Comparison of ENCODE assay signal across 1 mouse cellular context in the genomic region with DNA sequence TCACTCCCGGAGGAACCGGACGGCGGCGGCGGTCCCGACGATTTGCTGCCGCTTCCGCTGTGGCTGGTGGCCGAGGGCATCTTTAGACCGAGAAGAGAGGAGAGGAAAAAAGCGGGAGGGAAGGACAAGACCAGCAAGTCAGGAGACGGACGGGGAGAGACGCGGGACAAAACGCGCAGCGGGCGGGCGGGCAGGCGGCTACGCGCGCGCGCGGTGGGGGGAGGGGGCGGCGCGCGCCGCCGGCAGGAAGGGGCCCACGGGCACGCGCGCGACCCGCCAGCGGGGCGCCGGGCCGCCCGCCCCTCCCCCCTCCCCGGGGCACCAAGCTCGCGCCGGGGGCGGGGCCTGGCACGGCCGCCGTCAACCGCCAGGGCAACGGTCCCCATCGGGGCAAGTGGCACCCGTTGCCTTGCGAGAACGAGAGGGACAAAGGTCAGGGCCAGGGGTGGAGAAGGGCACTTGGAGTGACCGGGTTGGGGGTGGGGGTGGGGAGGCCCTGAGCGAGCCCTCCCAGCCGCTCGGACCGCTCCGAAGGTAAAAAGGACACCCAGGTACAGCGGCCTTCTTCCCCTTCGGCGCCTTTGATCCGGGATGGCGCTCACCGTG.
A peak's percentile ranks its signal among the peaks of the same experiment; 100 is the strongest.
TF ChIP-seq lines count a peak whose summit lies in the region.

No protein-coding gene starts in this region.

TF ChIP-seq in MEL, 35 proteins besides CTCF, POLR2A, EP300 and RAD21 (continued from another document):
- TF ChIP-seq ZMIZ1 (IDR thresholded peaks at IDR 0.05; ENCODE audit: low read depth, low read length) (0 out of 2 replicates have a peak, but pooled peaks have one; percentile 44), MXI1 (IDR thresholded peaks at IDR 0.05; ENCODE audit: low read depth, low read length) (no peak; the same call in none of the 2 replicates), MAZ (IDR thresholded peaks at IDR 0.05; ENCODE audit: low read depth, low read length) (no peak; the same call in 1 of the 2 replicates), USF1 (IDR thresholded peaks at IDR 0.05; ENCODE audit: low read depth, low read length) (no peak), KAT2A (conservative IDR thresholded peaks at IDR 0.05; ENCODE audit: low read depth, low read length) (no peak; the same call in 1 of the 2 replicates), BHLHE40 (IDR thresholded peaks at IDR 0.05; ENCODE audit: borderline replicate concordance, low read depth, low read length) (no peak), TCF12 (IDR thresholded peaks at IDR 0.05; ENCODE audit: low read depth, low read length) (no peak; the same call in 1 of the 2 replicates), NRF1 (IDR thresholded peaks at IDR 0.05; ENCODE audit: insufficient read depth, low read depth, low read length, poor library complexity, severe bottlenecking) (peak; percentile 20; the same call in 1 of the 2 replicates), GATA1 (IDR thresholded peaks at IDR 0.05; ENCODE audit: low read depth, low read length) (no peak), ELF1 (IDR thresholded peaks at IDR 0.05; ENCODE audit: low read depth, low read length) (no peak), MYC (IDR thresholded peaks at IDR 0.05; ENCODE audit: low read depth, low read length) (no peak), TAL1 (IDR thresholded peaks at IDR 0.05; ENCODE audit: low read length) (no peak), SIN3A (IDR thresholded peaks at IDR 0.05; ENCODE audit: low read length) (no peak), CHD1 (IDR thresholded peaks at IDR 0.05; ENCODE audit: low read depth, low read length) (no peak), E2F4 (IDR thresholded peaks at IDR 0.05; ENCODE audit: borderline replicate concordance, low read depth, low read length) (no peak), JUND (IDR thresholded peaks at IDR 0.05; ENCODE audit: low read depth, low read length) (no peak)
